Mouse (Mus musculus) intestine, embryonic 14.5 days (tissue): Measurements from ENCODE around the gene Map3k5. TPM values are rescaled to one million over a fixed set of nuclear protein-coding genes. Genes with fewer than 3 reads are reported as not detected.

Experiments used
- ATAC-seq: fragments of 200-750 bp; cut with Nextera tagmentation; replicated peaks from 2 replicates; pipeline ENCODE4 v1.8.0; 2017; ENCODE audit warnings: low read depth, moderate number of reproducible peaks, moderate TSS enrichment, moderate library complexity; ENCODE audit not compliant: low FRiP score, low TSS enrichment
- DNase-seq: peaks from one replicate; pipeline ENCODE4 v3.0.0-alpha.2; 2018; ENCODE audit warnings: low spot score
- H3K27ac ChIP-seq: fragments of 300-500 bp; sonication (generic); 2 replicates; pipeline ENCODE4 v1.5.1; 2014; ENCODE audit warnings: low read depth, mild to moderate bottlenecking, control low read depth
- H3K27me3 ChIP-seq: fragments of 300-500 bp; sonication (generic); replicated peaks from 2 replicates; pipeline ENCODE4 v1.6.1; 2014; ENCODE audit warnings: low read length, control low read depth; ENCODE audit not compliant: control insufficient read depth, insufficient read depth
- H3K36me3 ChIP-seq: fragments of 300-500 bp; sonication (generic); 2 replicates; pipeline ENCODE4 v1.6.1; 2014; ENCODE audit warnings: low read length, control low read depth; ENCODE audit not compliant: control insufficient read depth, insufficient read depth
- H3K4me1 ChIP-seq: fragments of 300-500 bp; sonication (generic); replicated peaks from 2 replicates; pipeline ENCODE4 v1.6.1; 2014; ENCODE audit warnings: low read length, control low read depth, mixed read lengths; ENCODE audit not compliant: control insufficient read depth, insufficient read depth
- H3K4me2 ChIP-seq: fragments of 300-500 bp; sonication (generic); 2 replicates; pipeline ENCODE4 v1.6.1; 2014; ENCODE audit warnings: low read length
- H3K4me3 ChIP-seq: fragments of 300-500 bp; sonication (generic); 2 replicates; pipeline ENCODE4 v1.5.1; 2014; ENCODE audit warnings: low read depth, low read length, control low read depth, mixed read lengths
- H3K9ac ChIP-seq: fragments of 300-500 bp; sonication (generic); 2 replicates; pipeline ENCODE4 v1.6.1; 2014; ENCODE audit warnings: mild to moderate bottlenecking, low read length
- H3K9me3 ChIP-seq: fragments of 300-500 bp; sonication (generic); 2 replicates; pipeline ENCODE4 v1.6.1; 2016; ENCODE audit warnings: low read length, control low read depth; ENCODE audit not compliant: control insufficient read depth
- WGBS: fragments of 180-500 bp; shearing (Covaris S2); extraction: QIAGEN DNeasy Blood & Tissue Kit; methylation state at CpG from one replicate; pipeline ENCODE4 v1.1.7; 2014; 5-methylcytosine and 5-hydroxymethylcytosine counted together
- polyA plus RNA-seq: library from polyadenylated mRNA; unstranded; fragments of >200 nt; fragmentation: Nextera tagmentation; extraction: Ambion mirVana; gene quantifications from 2 replicates; pipeline ENCODE4 v1.2.1, GENCODE M21; 2014

Map3k5 gene
- polyA plus RNA-seq, 1 experiment from 2014 or later, result 2.8 TPM

GRCm38 (mm10) chr10:19996151-19996550 lies 61.9 kb downstream of the Map3k5 start:
- no peak overlapping the region for H3K4me3 ChIP-seq
- 79% methylated on average over 3 of the region's 3 CpGs for WGBS
- H3K4me2 ChIP-seq, result no peak overlapping the region
- H3K27me3 ChIP-seq, result no peaks in the 10 kb centered on the region
- H3K9ac ChIP-seq, result no peak overlapping the region
- H3K9me3 ChIP-seq, result no peaks in the 10 kb centered on the region
- no peaks in the 10 kb centered on the region for H3K36me3 ChIP-seq
- DNase-seq (no peak), ATAC-seq (no peak)
- no peaks in the 10 kb centered on the region for H3K4me1 ChIP-seq
- no peak overlapping the region for H3K27ac ChIP-seq

- Histone ChIP-seq H3K9me3 (no peaks in the 10 kb centered on the region), H3K4me2 (no peak overlapping the region), H3K4me3 (no peak overlapping the region), H3K36me3 (no peaks in the 10 kb centered on the region), H3K27ac (no peak overlapping the region), H3K4me1 (no peaks in the 10 kb centered on the region), H3K27me3 (no peaks in the 10 kb centered on the region), H3K9ac (no peak overlapping the region)
- WGBS, result 64% methylated on average over 4 of the region's 4 CpGs
- DNase-seq (no peak), ATAC-seq (no peak)
Measured at GRCm38 (mm10) chr10:19999703-20000407, 65.6 kb downstream of the Map3k5 start.

- no peaks in the 10 kb centered on the region for H3K4me1 ChIP-seq
- no peak overlapping the region for H3K9ac ChIP-seq
- H3K27me3 ChIP-seq, result no peaks in the 10 kb centered on the region
- no peak overlapping the region for H3K27ac ChIP-seq
- 80% methylated on average over 8 of the region's 8 CpGs for WGBS
- no peaks in the 10 kb centered on the region for H3K36me3 ChIP-seq
- no peaks in the 10 kb centered on the region for H3K9me3 ChIP-seq
- no peak overlapping the region for H3K4me2 ChIP-seq
- ATAC-seq (no peak), DNase-seq (no peak)
- H3K4me3 ChIP-seq, result no peak overlapping the region
Measured at GRCm38 (mm10) chr10:20000408-20000770, 66.1 kb downstream of the Map3k5 start.

DNA sequence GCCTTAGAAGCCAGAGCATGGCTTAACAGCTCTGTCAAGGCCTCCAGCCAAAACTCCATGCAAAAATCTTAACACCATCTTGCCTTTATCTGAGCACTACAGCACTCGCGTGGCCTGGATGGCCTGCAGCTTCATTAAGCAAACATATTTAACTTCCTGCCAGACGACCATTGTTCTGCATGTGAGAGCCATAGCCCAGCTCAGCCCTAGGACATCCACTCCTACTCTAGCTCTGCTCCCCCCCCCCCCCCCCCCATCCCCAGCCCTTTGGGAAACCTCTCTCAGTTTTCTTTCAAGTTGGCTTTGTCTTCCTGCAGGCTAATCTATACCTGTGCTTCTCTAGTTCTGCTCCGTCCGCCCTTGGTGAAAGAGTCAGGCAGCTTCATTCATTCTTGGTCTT lies 67.7 kb downstream of the Map3k5 start:
- Histone ChIP-seq H3K36me3 (no peaks in the 10 kb centered on the region), H3K9ac (no peak overlapping the region), H3K4me3 (no peak overlapping the region), H3K27ac (no peak overlapping the region), H3K4me1 (no peaks in the 10 kb centered on the region), H3K4me2 (no peak overlapping the region), H3K27me3 (no peaks in the 10 kb centered on the region), H3K9me3 (no peaks in the 10 kb centered on the region)
- WGBS, result 49% methylated on average over 5 of the region's 5 CpGs
- DNase-seq (no peak), ATAC-seq (no peak)

DNA sequence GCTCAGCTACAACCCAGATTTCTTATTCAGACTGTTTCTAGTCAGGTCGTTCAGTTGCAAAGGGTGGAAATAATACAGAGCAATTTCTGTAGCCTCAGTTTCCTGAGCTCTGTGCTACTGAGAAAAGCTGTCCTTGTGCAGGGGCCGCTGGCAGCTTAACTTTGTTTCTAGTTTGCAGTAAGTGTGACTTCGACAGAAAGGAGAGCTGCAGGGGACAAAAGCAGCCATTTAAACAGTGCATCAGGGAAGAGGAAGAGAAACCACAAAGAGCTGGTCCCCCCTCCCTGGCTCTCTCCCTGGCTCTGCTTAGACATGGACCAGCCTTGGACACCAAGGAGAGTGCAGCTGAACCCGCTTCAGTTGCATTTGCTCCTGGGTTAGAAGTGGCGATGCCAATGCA lies 68.7 kb downstream of the Map3k5 start:
- no peaks in the 10 kb centered on the region for H3K4me1 ChIP-seq
- H3K9me3 ChIP-seq, result no peaks in the 10 kb centered on the region
- H3K27me3 ChIP-seq, result no peaks in the 10 kb centered on the region
- no peak overlapping the region for H3K27ac ChIP-seq
- no peaks in the 10 kb centered on the region for H3K36me3 ChIP-seq
- no peak overlapping the region for H3K4me2 ChIP-seq
- ATAC-seq, result no peak
- no peak overlapping the region for H3K4me3 ChIP-seq
- 77% methylated on average over 5 of the region's 5 CpGs for WGBS
- DNase-seq, result no peak
- no peak overlapping the region for H3K9ac ChIP-seq

GRCm38 (mm10) chr10:20004786-20005185 lies 70.5 kb downstream of the Map3k5 start:
- no peak for DNase-seq
- H3K4me3 ChIP-seq, result no peak overlapping the region
- H3K9me3 ChIP-seq, result no peaks in the 10 kb centered on the region
- no peaks in the 10 kb centered on the region for H3K36me3 ChIP-seq
- no peak overlapping the region for H3K27ac ChIP-seq
- no peak for ATAC-seq
- H3K27me3 ChIP-seq, result no peaks in the 10 kb centered on the region
- WGBS, result 70% methylated on average over 4 of the region's 4 CpGs
- H3K9ac ChIP-seq, result no peak overlapping the region
- no peak overlapping the region for H3K4me2 ChIP-seq
- H3K4me1 ChIP-seq, result no peaks in the 10 kb centered on the region

- ATAC-seq (no peak), DNase-seq (no peak)
- H3K27me3 ChIP-seq, result no peaks in the 10 kb centered on the region
- H3K4me2 ChIP-seq, result no peak overlapping the region
- no peaks in the 10 kb centered on the region for H3K9me3 ChIP-seq
- no peak overlapping the region for H3K9ac ChIP-seq
- H3K4me1 ChIP-seq, result no peaks in the 10 kb centered on the region
- H3K4me3 ChIP-seq, result no peak overlapping the region
- 93% methylated on average over 6 of the region's 6 CpGs for WGBS
- H3K27ac ChIP-seq, result no peak overlapping the region
- no peaks in the 10 kb centered on the region for H3K36me3 ChIP-seq
Measured at GRCm38 (mm10) chr10:20005491-20005952, 71.2 kb downstream of the Map3k5 start.

GRCm38 (mm10) chr10:20006333-20007093 lies 72.2 kb downstream of the Map3k5 start:
- ATAC-seq, result no peak
- no peaks in the 10 kb centered on the region for H3K9me3 ChIP-seq
- DNase-seq, result no peak
- H3K4me3 ChIP-seq, result no peak overlapping the region
- no peaks in the 10 kb centered on the region for H3K27me3 ChIP-seq
- H3K9ac ChIP-seq, result no peak overlapping the region
- H3K36me3 ChIP-seq, result no peaks in the 10 kb centered on the region
- 64% methylated on average over 17 of the region's 17 CpGs for WGBS
- H3K27ac ChIP-seq, result no peak overlapping the region
- no peak overlapping the region for H3K4me2 ChIP-seq
- H3K4me1 ChIP-seq, result no peaks in the 10 kb centered on the region

DNA sequence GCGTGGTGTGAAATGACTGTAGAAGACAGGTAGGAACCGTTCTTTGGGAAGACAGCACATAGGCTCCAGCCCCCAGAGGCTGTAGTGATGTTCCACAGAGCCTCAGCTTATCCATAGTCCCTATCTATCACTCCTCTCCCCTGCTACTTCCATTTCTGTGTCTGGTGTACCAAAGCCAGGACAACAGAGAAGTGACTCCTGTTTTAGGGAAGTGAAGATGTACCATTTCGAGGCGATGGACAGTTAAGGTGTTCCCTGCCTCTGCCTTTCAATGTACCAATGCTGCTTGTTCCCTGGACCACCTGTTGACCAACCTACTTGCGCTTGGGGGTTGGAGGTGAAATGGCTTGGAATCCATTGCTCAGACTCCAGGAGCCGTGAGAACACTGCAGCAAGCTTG lies 75.0 kb downstream of the Map3k5 start:
- no peaks in the 10 kb centered on the region for H3K36me3 ChIP-seq
- 95% methylated on average over 6 of the region's 6 CpGs for WGBS
- no peak overlapping the region for H3K27ac ChIP-seq
- no peak overlapping the region for H3K4me3 ChIP-seq
- no peak overlapping the region for H3K9ac ChIP-seq
- no peaks in the 10 kb centered on the region for H3K9me3 ChIP-seq
- no peaks in the 10 kb centered on the region for H3K4me1 ChIP-seq
- no peak for ATAC-seq
- H3K27me3 ChIP-seq, result no peaks in the 10 kb centered on the region
- no peak overlapping the region for H3K4me2 ChIP-seq
- no peak for DNase-seq
